Mouse (Mus musculus) layer of hippocampus, adult 9-11 months (tissue): ENCODE results near the gene Tent4a.

ENCODE experiments used
- DNase-seq: peaks from one replicate; pipeline ENCODE4 v3.0.0; 2022

Tent4a gene

DNA sequence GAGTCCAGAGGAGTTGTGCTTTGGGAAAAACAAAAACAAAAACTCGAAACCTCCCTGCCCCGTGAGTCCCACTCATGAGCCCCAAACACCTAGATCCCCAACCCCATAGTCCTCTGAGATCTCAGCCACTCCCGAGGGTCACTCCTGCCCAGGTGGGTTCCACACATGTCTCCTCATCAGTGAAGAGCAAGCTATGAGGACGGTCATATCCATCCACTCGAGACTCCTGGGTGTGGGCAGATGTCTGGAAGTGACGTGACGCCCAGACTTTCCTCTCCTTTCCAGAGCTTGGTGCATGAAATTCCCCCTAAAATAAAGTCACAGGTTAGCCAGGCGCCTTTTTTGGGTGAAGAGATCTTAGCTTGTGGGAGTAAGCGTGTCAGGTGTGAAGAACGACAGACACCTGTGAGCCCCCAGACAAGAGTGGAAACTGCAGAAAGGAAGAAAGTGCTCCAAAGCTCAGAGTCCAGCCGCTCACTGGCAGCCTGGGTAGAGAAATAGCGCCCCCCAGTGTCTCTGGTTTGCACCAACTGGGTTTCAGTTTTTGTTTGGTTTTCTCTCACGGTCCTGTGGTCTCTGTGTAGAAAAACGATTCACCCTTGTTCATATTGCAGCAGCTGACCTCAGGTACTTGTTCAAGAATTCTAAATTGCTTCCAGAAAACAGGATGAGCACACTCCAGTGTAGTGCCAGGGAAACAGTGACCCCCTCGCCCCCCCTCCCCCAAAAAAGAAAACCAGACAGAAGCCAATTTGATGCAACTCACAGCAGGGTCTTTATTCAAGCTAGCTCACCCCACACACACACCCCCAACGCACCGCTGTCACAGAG is 73.6 kb downstream of the Tent4a start:
- peak; percentile 40 for DNase-seq

GRCm38 (mm10) chr13:69459657-69460458 is 74.6 kb downstream of the Tent4a start:
- peak; percentile 41 for DNase-seq

- no peak for DNase-seq
These were observed 75.5 kb downstream of the Tent4a start for GRCm38 (mm10) chr13:69458891-69459290.

- no peak for DNase-seq
These were observed 76.0 kb downstream of the Tent4a start for GRCm38 (mm10) chr13:69458461-69458860.

GRCm38 (mm10) chr13:69457105-69457504 is 77.3 kb downstream of the Tent4a start:
- DNase-seq, result no peak

DNA sequence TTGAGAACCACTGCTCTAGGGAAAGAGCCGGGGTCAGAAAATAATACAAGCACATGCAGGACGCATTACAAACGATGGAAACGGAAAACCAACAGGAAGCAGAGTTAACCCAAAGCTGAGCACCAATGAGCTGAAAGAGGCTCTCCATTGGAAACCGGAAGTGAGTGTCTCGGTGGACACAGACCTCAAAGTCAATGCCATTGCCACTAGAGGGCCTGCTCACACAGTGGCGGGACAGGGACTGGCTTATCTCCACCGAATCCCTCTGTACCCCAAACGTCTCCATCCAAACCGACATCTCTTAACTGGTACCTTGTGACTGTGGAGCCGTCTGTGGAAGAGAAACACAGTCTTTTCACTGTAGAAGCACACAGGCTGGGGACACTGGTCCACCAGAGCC is 77.8 kb downstream of the Tent4a start:
- no peak for DNase-seq

DNA sequence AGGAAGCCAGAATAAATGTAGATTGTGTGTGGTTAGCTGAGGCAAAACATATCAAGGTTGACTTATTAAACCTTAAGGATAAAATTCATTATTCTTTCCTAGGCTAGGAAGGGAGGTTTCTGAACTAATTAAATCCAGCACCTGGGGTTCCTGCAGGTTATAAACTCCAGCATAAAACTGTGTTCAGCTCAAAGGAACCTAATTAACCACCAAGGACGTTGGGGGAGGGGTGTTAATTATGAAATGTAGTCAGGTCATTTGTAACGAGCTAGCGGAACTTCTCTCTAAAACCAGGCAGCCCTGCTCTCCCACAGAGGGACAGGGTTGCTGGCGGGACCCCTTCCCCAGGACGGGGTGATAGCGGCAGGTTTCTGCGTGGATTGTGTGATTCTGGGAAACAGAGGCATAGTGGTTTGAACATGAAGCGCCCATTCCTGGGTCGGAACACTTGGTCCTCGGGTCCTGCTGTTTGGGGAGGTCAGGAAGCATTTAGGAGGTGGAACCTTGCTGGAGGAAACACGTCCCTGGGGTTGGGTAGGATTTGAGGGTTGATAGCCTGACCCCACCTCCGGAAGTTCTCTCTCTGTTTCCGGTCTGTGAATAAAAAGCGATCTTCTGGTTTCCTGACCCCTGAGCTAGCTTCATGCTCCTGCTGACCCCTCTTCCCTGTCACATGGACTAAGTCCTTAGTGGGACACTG is 78.8 kb downstream of the Tent4a start:
- no peak for DNase-seq
